Mouse (Mus musculus) bone marrow macrophage, adult 2 months (primary cell): Measurements from ENCODE around the gene Tspan9.

Experiments
- CTCF ChIP-seq: IDR thresholded peaks from 2 replicates; pipeline ENCODE4 v1.5.1; 2012; ENCODE audit warnings: low read depth, mild to moderate bottlenecking, low read length, moderate library complexity
- POLR2A ChIP-seq: IDR thresholded peaks from 2 replicates; pipeline ENCODE4 v1.6.1; 2012; ENCODE audit warnings: mild to moderate bottlenecking, low read depth, low read length, borderline replicate concordance

- TF ChIP-seq CTCF: no peak
- no peak for TF ChIP-seq POLR2A
Observed at GRCm38 (mm10) chr6:128111784-128112183, 31.6 kb downstream of the Tspan9 start.
